13 mouse cellular contexts compared by ENCODE assay signal in genomic region chr5:74455510-74456269, GRCm38 (mm10).
DNase-seq lines count a peak whose midpoint lies in the region; ATAC-seq and TF ChIP-seq lines count a peak whose summit lies in the region.
"Had no signal": no experiment of that assay in that cellular context is flagged by ENCODE, and none has a peak within 500 bp of the region (broad histone marks: within the 10 kb centered on the region; RNA-seq: fewer than 3 reads in every experiment).

No protein-coding gene starts in this region.

- H3K36me3 ChIP-seq in midbrain, postnatal 0 days (ENCODE audit: insufficient read depth, low read length) = no peaks in the 10 kb centered on the region
- no peaks in the 10 kb centered on the region for H3K36me3 ChIP-seq in midbrain, embryonic 11.5 days (ENCODE audit: control insufficient read depth, insufficient read depth, low read length)
- no peaks in the 10 kb centered on the region for H3K36me3 ChIP-seq in splenic B cell, adult 2 months (ENCODE audit: control insufficient read depth, insufficient read depth, low read length, poor library complexity, severe bottlenecking)
- H3K36me3 ChIP-seq: hindbrain, embryonic 15.5 days; liver, embryonic 13.5 days had no signal

- intact Hi-C loops in left cerebral cortex, postnatal 14 days (cut with DNase I) = no loop called here

- no peak overlapping the region for H3K4me2 ChIP-seq in midbrain, postnatal 0 days (ENCODE audit: low read depth, low read length, poor library complexity, severe bottlenecking)
- H3K4me2 ChIP-seq in midbrain, embryonic 11.5 days = no peak overlapping the region
- H3K4me2 ChIP-seq: hindbrain, embryonic 15.5 days; liver, embryonic 13.5 days had no signal

- no peaks in the 10 kb centered on the region for H3K4me1 ChIP-seq in midbrain, postnatal 0 days (ENCODE audit: insufficient read depth, low read length)
- H3K4me1 ChIP-seq in midbrain, embryonic 11.5 days (ENCODE audit: control insufficient read depth, insufficient read depth, low read length) = no peaks in the 10 kb centered on the region
- H3K4me1 ChIP-seq: hindbrain, embryonic 15.5 days; liver, embryonic 13.5 days had no signal

- H3K27me3 ChIP-seq in midbrain, postnatal 0 days (ENCODE audit: insufficient read depth, low read length) = no peaks in the 10 kb centered on the region
- H3K27me3 ChIP-seq in midbrain, embryonic 11.5 days (ENCODE audit: control insufficient read depth, insufficient read depth, low read length) = no peaks in the 10 kb centered on the region
- no peaks in the 10 kb centered on the region for H3K27me3 ChIP-seq in splenic B cell, adult 2 months (ENCODE audit: control insufficient read depth, insufficient read depth, low read length, poor library complexity, severe bottlenecking)
- H3K27me3 ChIP-seq: hindbrain, embryonic 15.5 days; liver, embryonic 13.5 days had no signal

- ATAC-seq in midbrain, postnatal 0 days (ENCODE audit: low FRiP score) = no peak
- ATAC-seq in midbrain, embryonic 11.5 days (ENCODE audit: low FRiP score) = no peak

- H3K9me3 ChIP-seq in midbrain, postnatal 0 days (ENCODE audit: low read length) = no peaks in the 10 kb centered on the region
- H3K9me3 ChIP-seq in midbrain, embryonic 11.5 days (ENCODE audit: control insufficient read depth, low read length) = no peaks in the 10 kb centered on the region
- H3K9me3 ChIP-seq: hindbrain, embryonic 15.5 days; liver, embryonic 13.5 days had no signal

- H3K9ac ChIP-seq in midbrain, postnatal 0 days (replicated peaks; ENCODE audit: low read length, poor library complexity, severe bottlenecking) = no peak overlapping the region
- H3K9ac ChIP-seq in midbrain, embryonic 11.5 days (ENCODE audit: low read length) = no peak overlapping the region
- H3K9ac ChIP-seq: hindbrain, embryonic 15.5 days; liver, embryonic 13.5 days had no signal

- TF ChIP-seq CTCF in midbrain, postnatal 0 days (IDR thresholded peaks at IDR 0.05) = peak; percentile 46

- H3K4me3 ChIP-seq in midbrain, postnatal 0 days (ENCODE audit: low read depth, low read length) = no peak overlapping the region
- H3K4me3 ChIP-seq in midbrain, embryonic 11.5 days (ENCODE audit: low read depth, low read length) = no peak overlapping the region
- H3K4me3 ChIP-seq: hindbrain, embryonic 15.5 days; liver, embryonic 13.5 days; myocyte had no signal

- H3K27ac ChIP-seq in midbrain, postnatal 0 days (ENCODE audit: low read depth, low read length) = no peak overlapping the region
- no peak overlapping the region for H3K27ac ChIP-seq in midbrain, embryonic 11.5 days (ENCODE audit: low read depth, low read length)
- H3K27ac ChIP-seq: hindbrain, embryonic 15.5 days; liver, embryonic 13.5 days had no signal

- 93% methylated on average over 6 of the region's 6 CpGs for WGBS in midbrain, postnatal 0 days
- WGBS in midbrain, embryonic 11.5 days = 94% methylated on average over 6 of the region's 6 CpGs

- DNase-seq in cerebellum, postnatal 10 days = peak; percentile 26 to 38
- DNase-seq in cerebellum, adult 8-10 months = no peak
- peak; percentile 7 for DNase-seq in midbrain, postnatal 0 days (ENCODE audit: low spot score)
- no peak for DNase-seq in midbrain, embryonic 11.5 days (ENCODE audit: low spot score, missing footprints)
- peak; percentile 15 for DNase-seq in c-Kit-positive CD71-positive TER-119-negative erythroid progenitor cells, embryonic 14.5 days (ENCODE audit: low read depth)
- DNase-seq in splenic B cell, adult 2 months (ENCODE audit: low read depth, low spot score) = peak; percentile 28
- DNase-seq in left cerebral cortex, postnatal 14 days (ENCODE audit: low spot score in 2 of 2) = no peak
- no peak for DNase-seq in ovary, postnatal 36 days (ENCODE audit: low spot score)
- DNase-seq: cerebellum, adult 11-12 months; heart, adult 11 months; liver, embryonic 13.5 days had no signal

Comparison
In these comparisons a context has a peak if more than half of its experiments do, and no peak if none do; other contexts are left out.
1. DNase-seq: peak in cerebellum, postnatal 10 days (2 of 2), midbrain, postnatal 0 days (single experiment), c-Kit-positive CD71-positive TER-119-negative erythroid progenitor cells, embryonic 14.5 days (single experiment) and splenic B cell, adult 2 months (single experiment); none in cerebellum, adult 8-10 months (single experiment), midbrain, embryonic 11.5 days (single experiment), left cerebral cortex, postnatal 14 days (0 of 2) and ovary, postnatal 36 days (single experiment).